Mouse (Mus musculus): ENCODE results near the gene St7.

DNA sequence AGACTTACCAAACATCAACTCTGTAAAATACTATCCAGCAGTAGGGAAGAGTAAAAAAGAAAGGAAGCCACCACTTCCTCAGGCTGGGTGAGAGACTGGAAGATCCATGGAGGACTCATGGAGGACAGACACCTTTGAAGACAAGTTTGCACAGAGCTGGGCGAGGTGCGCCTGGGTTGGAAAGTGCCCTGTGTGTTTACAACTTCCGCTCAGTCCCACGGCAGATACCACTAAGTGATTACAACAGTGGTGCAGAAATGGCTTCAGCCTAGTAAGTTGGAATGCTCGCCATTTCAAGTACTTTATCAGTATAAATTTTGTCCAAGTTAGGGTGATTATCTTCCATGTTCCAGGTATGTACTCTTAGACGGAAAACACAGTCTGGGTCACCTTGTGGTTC is 63.2 kb downstream of the St7 start:
- TF ChIP-seq CTCF (IDR thresholded peaks at IDR 0.05; ENCODE audit: low read depth, low read length): no peak
- no peak for TF ChIP-seq POLR2A (IDR thresholded peaks at IDR 0.05; ENCODE audit: insufficient read depth, low read length)
